Mouse (Mus musculus) embryonic facial prominence, embryonic 12.5 days (tissue): ENCODE measurements around the gene Mon1b. TPM values are rescaled to one million over a fixed set of nuclear protein-coding genes. Genes with fewer than 3 reads are reported as not detected.

Experiments used
- ATAC-seq: fragments of 200-750 bp; cut with Nextera tagmentation; 2 replicates; pipeline ENCODE4 v1.8.0; 2017; ENCODE audit not compliant: insufficient number of reproducible peaks, insufficient read depth, low FRiP score, low TSS enrichment
- H3K27ac ChIP-seq: fragments of 300-500 bp; sonication (generic); 2 replicates; pipeline ENCODE4 v1.5.1; 2016; ENCODE audit warnings: mild to moderate bottlenecking
- H3K27me3 ChIP-seq: fragments of 300-500 bp; sonication (generic); 2 replicates; pipeline ENCODE4 v1.6.1; 2016; ENCODE audit warnings: mild to moderate bottlenecking, moderate library complexity
- H3K36me3 ChIP-seq: fragments of 300-500 bp; sonication (generic); 2 replicates; pipeline ENCODE4 v1.6.1; 2016; ENCODE audit warnings: mild to moderate bottlenecking
- H3K4me1 ChIP-seq: fragments of 300-500 bp; sonication (generic); 2 replicates; pipeline ENCODE4 v1.6.1; 2016
- H3K4me2 ChIP-seq: fragments of 300-500 bp; sonication (generic); replicated peaks from 2 replicates; pipeline ENCODE4 v1.6.1; 2016; ENCODE audit warnings: mild to moderate bottlenecking, moderate library complexity
- H3K4me3 ChIP-seq: fragments of 300-500 bp; sonication (generic); 2 replicates; pipeline ENCODE4 v1.5.1; 2016; ENCODE audit warnings: mild to moderate bottlenecking
- H3K9ac ChIP-seq: fragments of 300-500 bp; sonication (generic); 2 replicates; pipeline ENCODE4 v1.6.1; 2016; ENCODE audit warnings: mild to moderate bottlenecking, moderate library complexity
- H3K9me3 ChIP-seq: fragments of 300-500 bp; sonication (generic); 2 replicates; pipeline ENCODE4 v1.6.1; 2016; ENCODE audit warnings: mild to moderate bottlenecking, moderate library complexity
- WGBS: fragments of 180-500 bp; shearing (Covaris S2); methylation state at CpG from one replicate; pipeline ENCODE4 v1.1.7; 2016; 5-methylcytosine and 5-hydroxymethylcytosine counted together
- polyA plus RNA-seq: library from polyadenylated mRNA; unstranded; fragments of >200 nt; fragmentation: Nextera tagmentation; extraction: Ambion mirVana; gene quantifications from 2 replicates; pipeline ENCODE4 v1.2.1, GENCODE M21; 2016

Gene Mon1b
- polyA plus RNA-seq, 1 experiment from 2014 or later: 7.0 TPM

DNA sequence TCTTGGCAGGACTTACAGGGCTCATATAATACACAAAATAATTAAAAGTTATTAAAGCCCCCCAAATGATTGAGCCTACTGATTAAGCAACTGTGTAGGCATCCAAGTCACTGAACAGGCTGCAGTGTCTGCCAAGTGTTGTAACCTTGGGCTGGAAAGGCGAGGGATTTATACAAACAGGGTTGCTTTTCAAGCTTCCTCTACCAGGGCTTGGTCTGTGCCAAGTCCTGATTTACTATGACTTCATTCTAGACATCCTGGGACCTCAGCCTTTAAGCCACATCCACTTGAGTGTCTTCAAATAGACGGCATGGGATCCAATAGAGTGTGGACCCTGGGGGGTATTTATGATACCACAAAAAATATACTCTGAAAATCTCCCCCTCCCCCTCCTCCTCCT is 39.9 kb downstream of the Mon1b start:
- H3K9ac ChIP-seq: no peak overlapping the region
- H3K27me3 ChIP-seq: no peaks in the 10 kb centered on the region
- no peak overlapping the region for H3K27ac ChIP-seq
- no peak overlapping the region for H3K4me2 ChIP-seq
- H3K4me3 ChIP-seq: no peak overlapping the region
- 0 out of 2 replicates have a peak, but pooled peaks cover 8% of the 10 kb centered on the region for H3K4me1 ChIP-seq
- 78% methylated on average over 2 of the region's 2 CpGs for WGBS
- no peak for ATAC-seq
- H3K36me3 ChIP-seq: no peaks in the 10 kb centered on the region
- no peaks in the 10 kb centered on the region for H3K9me3 ChIP-seq

DNA sequence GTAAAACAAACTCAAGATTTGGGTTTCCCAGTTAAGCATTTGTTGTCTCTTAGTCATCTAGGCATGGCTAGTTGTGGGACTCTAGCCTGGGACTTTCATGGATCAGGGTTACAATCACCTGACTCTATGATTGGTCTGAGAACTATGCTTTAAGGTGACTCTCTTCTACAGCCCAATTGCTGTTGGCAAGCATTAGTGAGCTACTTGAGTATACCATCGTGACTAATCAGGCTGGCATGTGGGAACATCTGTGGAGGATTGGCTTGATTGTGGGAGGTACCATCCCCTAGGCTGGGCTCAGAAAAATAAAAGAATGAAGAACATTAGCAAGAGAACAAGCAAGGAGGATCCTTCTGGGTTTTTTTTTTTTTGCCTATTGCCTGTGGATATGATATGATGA is 41.4 kb downstream of the Mon1b start:
- H3K27me3 ChIP-seq: no peaks in the 10 kb centered on the region
- no peak overlapping the region for H3K9ac ChIP-seq
- 90% methylated on average over 1 of the region's 1 CpGs for WGBS
- H3K4me2 ChIP-seq: no peak overlapping the region
- no peak overlapping the region for H3K27ac ChIP-seq
- H3K4me3 ChIP-seq: no peak overlapping the region
- ATAC-seq: no peak
- 0 out of 2 replicates have a peak, but pooled peaks cover 8% of the 10 kb centered on the region for H3K4me1 ChIP-seq
- no peaks in the 10 kb centered on the region for H3K9me3 ChIP-seq
- no peaks in the 10 kb centered on the region for H3K36me3 ChIP-seq

DNA sequence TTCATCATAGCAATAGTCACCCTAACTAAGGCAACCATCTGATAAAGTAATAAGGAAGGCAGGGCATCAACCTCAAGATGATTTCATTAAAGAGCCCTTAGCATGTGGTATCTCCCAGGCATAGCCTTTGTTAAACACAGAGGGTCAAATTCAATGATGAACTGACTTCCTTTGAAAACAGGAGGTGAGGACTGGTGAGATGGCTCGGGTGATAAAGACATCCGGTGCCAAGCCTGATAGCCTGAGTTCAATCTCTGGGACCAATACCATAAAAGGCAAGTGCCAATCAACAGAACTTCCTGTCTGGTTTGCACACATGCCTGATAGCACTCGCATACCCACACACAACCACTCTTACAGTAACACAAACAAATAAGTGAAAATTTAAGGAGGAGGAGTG is 44.0 kb downstream of the Mon1b start:
- H3K27me3 ChIP-seq: no peaks in the 10 kb centered on the region
- no peak overlapping the region for H3K4me3 ChIP-seq
- no peak for ATAC-seq
- H3K9ac ChIP-seq: no peak overlapping the region
- H3K4me1 ChIP-seq: no peaks in the 10 kb centered on the region
- 66% methylated on average over 3 of the region's 3 CpGs for WGBS
- no peaks in the 10 kb centered on the region for H3K36me3 ChIP-seq
- no peak overlapping the region for H3K4me2 ChIP-seq
- no peak overlapping the region for H3K27ac ChIP-seq
- H3K9me3 ChIP-seq: no peaks in the 10 kb centered on the region

DNA sequence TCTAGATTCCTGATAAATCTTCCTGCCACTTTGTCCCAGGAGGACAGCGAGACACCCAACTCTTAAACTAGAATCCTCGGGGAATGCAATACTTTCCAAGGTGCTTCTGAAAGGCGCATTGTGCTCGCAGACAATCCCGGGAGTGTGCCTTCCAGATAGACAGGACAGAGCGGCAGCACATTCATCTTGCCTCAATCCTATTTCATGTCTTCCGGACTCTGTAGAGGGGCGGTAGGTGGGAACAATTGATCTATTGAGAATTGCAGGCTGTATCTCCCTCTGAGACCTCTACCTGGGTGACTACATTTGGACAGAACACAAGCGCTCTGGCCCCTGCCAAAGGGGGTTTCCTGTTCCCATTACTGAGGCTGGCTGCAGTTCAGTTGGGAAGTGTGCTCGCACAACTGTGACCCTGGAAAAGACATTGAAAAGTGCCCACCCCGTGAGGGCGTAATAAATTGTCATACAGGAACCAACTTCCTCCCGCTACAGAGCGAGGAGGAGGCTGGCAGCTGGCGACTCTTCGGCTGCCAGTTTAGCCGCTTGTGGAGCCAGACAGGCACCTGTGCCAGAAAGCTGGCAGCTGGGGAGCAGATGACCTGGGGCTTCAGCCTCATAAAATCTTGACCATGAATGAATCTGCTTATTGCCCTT is 52.6 kb downstream of the Mon1b start:
- Histone ChIP-seq H3K36me3 (no peaks in the 10 kb centered on the region), H3K9me3 (no peaks in the 10 kb centered on the region), H3K27me3 (no peaks in the 10 kb centered on the region), H3K9ac (no peak overlapping the region), H3K4me3 (no peak overlapping the region), H3K27ac (no peak overlapping the region), H3K4me1 (no peaks in the 10 kb centered on the region), H3K4me2 (no peak overlapping the region)
- ATAC-seq: no peak
- WGBS: 47% methylated on average over 17 of the region's 17 CpGs

DNA sequence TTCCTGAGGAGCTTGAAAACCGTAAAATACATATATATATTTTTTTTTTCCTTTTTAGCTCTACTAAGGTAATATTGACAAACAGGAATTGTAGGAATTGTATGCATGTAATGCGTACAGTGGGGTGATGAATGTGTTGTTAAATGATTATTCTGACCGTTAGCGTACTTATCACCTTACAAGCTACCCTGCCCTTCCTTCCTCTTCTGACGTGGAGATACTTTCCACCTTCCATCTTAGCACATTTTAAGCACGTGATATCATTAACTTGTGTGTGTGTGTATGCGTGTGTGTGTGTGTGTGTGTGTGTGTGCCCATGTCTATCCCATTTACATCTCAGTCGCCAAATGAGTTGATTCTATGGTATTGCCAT is 53.1 kb downstream of the Mon1b start:
- no peak overlapping the region for H3K27ac ChIP-seq
- no peak for ATAC-seq
- H3K4me2 ChIP-seq: no peak overlapping the region
- WGBS: 87% methylated on average over 8 of the region's 8 CpGs
- H3K9me3 ChIP-seq: no peaks in the 10 kb centered on the region
- H3K4me1 ChIP-seq: no peaks in the 10 kb centered on the region
- no peak overlapping the region for H3K9ac ChIP-seq
- no peak overlapping the region for H3K4me3 ChIP-seq
- H3K27me3 ChIP-seq: no peaks in the 10 kb centered on the region
- no peaks in the 10 kb centered on the region for H3K36me3 ChIP-seq

DNA sequence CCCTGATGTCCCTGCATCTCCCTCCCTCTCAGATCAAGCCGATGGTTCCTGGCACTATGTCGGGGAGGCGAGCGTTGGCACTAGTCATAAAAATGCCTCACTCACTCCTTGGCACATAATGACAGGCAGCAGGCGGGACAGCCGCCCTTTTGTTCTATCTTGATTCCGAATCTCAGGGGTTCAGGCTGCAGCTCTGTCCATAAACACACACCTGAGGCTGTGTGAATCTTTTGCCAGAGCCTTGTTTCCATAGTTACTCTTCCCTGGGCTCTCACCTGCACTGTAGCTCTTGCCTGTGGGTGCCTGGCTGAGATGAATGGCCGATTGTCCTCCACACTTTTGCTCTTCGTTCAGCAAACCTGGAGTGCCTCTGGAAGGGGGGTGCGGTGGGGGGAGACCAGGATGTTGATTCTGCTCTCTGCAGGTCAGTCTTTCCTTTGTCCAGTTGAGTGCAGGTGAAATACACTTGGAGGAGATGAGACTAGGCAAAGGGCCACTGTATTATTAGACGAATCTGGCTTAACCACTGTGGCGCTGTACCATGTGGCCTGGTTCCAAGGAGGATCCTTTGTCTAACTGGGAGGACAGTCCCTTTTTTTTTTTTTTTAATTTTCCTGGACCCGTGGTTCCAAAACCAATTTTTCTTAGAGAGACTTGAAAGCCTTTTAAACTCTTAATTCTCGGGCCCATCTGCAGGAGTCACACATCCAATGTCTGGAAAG is 56.4 kb downstream of the Mon1b start:
- Histone ChIP-seq H3K27ac (no peak overlapping the region), H3K9ac (no peak overlapping the region), H3K36me3 (no peaks in the 10 kb centered on the region), H3K9me3 (no peaks in the 10 kb centered on the region), H3K4me2 (no peak overlapping the region), H3K4me3 (no peak overlapping the region), H3K27me3 (no peaks in the 10 kb centered on the region), H3K4me1 (no peaks in the 10 kb centered on the region)
- no peak for ATAC-seq
- 76% methylated on average over 14 of the region's 14 CpGs for WGBS

Other genes starting within 250 kb of the Mon1b start
- gene Syce1l, start 7.6 kb downstream of the Mon1b start, polyA plus RNA-seq: not detected in 2 replicates
- gene Adamts18, start 213.2 kb downstream of the Mon1b start, polyA plus RNA-seq: 7.1 and 7.2 TPM in 2 replicates